Mouse (Mus musculus): ENCODE measurements at regions not wholly inside any gene's neighbourhood (a gene's known extent, or its start where the extent isn't known, plus 50 kb on each side); places are given as distances from the start of the nearest gene placed in this dataset.

GRCm38 (mm10) chr3:131056893-131057660 lies 53.2 kb upstream of the Lef1 start:
- DNase-seq: no peak

GRCm38 (mm10) chr3:131054241-131054972 lies 55.9 kb upstream of the Lef1 start:
- no peak for DNase-seq

GRCm38 (mm10) chr3:131047716-131048115 lies 62.6 kb upstream of the Lef1 start:
- no peak for DNase-seq

GRCm38 (mm10) chr3:131046412-131046811 lies 63.9 kb upstream of the Lef1 start:
- DNase-seq: no peak

GRCm38 (mm10) chr3:131040214-131040825 lies 70.0 kb upstream of the Lef1 start:
- no peak for DNase-seq

GRCm38 (mm10) chr3:131037095-131037494 lies 73.2 kb upstream of the Lef1 start:
- DNase-seq: no peak

GRCm38 (mm10) chr3:131034774-131035173 lies 75.5 kb upstream of the Lef1 start:
- no peak for DNase-seq

GRCm38 (mm10) chr3:131026336-131026735 lies 83.9 kb upstream of the Lef1 start:
- no peak for DNase-seq

- DNase-seq: no peak
These were observed 90.9 kb upstream of the Lef1 start for GRCm38 (mm10) chr3:131019163-131019956.

- DNase-seq: no peak
These were observed 92.4 kb upstream of the Lef1 start for GRCm38 (mm10) chr3:131017899-131018298.

GRCm38 (mm10) chr3:131016104-131016503 lies 94.2 kb upstream of the Lef1 start:
- DNase-seq: no peak

- no peak for DNase-seq
These were observed 96.1 kb upstream of the Lef1 start for GRCm38 (mm10) chr3:131014092-131014716.

GRCm38 (mm10) chr3:131000701-131001100 lies 109.6 kb upstream of the Lef1 start:
- no peak for DNase-seq

- no peak for DNase-seq
These were observed 110.0 kb upstream of the Lef1 start for GRCm38 (mm10) chr3:131000252-131000651.

GRCm38 (mm10) chr3:130999818-131000217 lies 110.5 kb upstream of the Lef1 start:
- no peak for DNase-seq

GRCm38 (mm10) chr3:130998433-130998832 lies 111.8 kb upstream of the Lef1 start:
- no peak for DNase-seq

- DNase-seq: no peak
These were observed 113.5 kb upstream of the Lef1 start for GRCm38 (mm10) chr3:130996786-130997185.

GRCm38 (mm10) chr3:130991971-130992370 lies 118.3 kb upstream of the Lef1 start:
- no peak for DNase-seq

- DNase-seq: no peak
These were observed 123.6 kb upstream of the Lef1 start for GRCm38 (mm10) chr3:130986708-130987107.

GRCm38 (mm10) chr3:130986101-130986500 lies 124.2 kb upstream of the Lef1 start:
- DNase-seq: no peak

GRCm38 (mm10) chr3:130981566-130981965 lies 128.7 kb upstream of the Lef1 start:
- DNase-seq: no peak

- DNase-seq: no peak
These were observed 131.2 kb upstream of the Lef1 start for GRCm38 (mm10) chr3:130978986-130979642.
